Mouse (Mus musculus) CD4-positive, CD25-positive, alpha-beta regulatory T cell, adult 9 weeks (primary cell): ENCODE results near the gene Six5. TPM values are rescaled to one million over a fixed set of nuclear protein-coding genes. Genes with fewer than 3 reads are reported as not detected.

Experiments used
- polyA plus RNA-seq: library from polyadenylated mRNA; unstranded; fragments of 100-300 nt; shearing (Covaris generic); gene quantifications from one replicate; pipeline ENCODE4 v1.2.1, GENCODE M21; 2017

Gene Six5
- 0.15 TPM for polyA plus RNA-seq

DNA sequence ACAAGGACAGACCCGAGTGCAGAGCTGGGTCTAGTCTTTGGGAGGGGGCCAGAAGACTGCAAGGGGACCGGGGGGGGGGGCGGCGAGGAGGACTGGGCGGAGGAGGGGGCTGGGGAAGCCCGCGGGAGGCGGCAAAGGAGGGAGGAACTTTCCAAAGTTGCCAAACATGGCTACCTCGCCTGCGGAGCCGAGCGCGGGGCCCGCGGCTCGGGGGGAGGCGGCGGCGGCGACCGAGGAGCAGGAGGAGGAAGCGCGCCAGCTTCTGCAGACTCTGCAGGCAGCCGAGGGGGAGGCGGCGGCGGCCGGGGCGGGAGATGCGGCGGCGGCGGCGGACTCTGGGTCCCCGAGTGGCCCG lies at the start of gene Six5:
Six5 (plus strand) TSS at position 124 of the 355 bp plus-strand sequence.

DNA sequence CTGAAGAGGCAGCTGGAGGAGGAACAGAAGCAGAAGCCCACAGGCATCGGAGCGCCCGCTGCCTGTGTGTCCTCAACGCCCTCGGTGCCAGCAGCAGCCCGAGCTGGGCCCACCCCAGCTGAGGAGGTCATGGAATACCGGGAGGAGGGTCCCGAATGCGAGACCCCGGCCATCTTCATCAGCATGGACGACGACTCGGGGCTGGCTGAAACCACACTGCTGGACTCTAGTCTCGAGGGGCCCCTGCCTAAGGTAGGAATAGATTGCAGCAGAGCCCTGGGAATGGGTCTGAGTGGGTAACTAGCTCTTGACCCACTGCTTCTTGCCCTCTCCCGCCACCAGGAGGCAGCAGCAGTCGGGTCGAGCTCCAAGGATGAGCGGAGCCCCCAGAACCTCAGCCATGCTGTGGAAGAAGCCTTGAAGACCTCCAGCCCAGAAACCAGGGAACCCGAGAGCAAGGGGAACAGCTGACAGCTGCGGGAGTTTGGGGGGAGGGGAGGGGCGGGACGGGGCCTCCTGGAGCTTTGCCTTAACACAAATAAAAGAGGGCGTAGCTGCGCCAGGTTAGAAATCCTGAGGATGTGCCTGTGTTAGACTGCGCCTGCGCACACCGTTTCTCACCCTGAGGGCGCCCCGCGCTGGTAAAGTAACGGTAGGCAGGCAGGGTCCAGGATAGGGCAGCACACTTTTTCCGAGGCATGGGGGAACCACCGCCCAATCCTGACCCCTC lies 40.2 kb upstream of the Six5 start, which contains the start of gene Rsph6a:
Rsph6a (plus strand) TSS at position 644 of the 730 bp plus-strand sequence.

DNA sequence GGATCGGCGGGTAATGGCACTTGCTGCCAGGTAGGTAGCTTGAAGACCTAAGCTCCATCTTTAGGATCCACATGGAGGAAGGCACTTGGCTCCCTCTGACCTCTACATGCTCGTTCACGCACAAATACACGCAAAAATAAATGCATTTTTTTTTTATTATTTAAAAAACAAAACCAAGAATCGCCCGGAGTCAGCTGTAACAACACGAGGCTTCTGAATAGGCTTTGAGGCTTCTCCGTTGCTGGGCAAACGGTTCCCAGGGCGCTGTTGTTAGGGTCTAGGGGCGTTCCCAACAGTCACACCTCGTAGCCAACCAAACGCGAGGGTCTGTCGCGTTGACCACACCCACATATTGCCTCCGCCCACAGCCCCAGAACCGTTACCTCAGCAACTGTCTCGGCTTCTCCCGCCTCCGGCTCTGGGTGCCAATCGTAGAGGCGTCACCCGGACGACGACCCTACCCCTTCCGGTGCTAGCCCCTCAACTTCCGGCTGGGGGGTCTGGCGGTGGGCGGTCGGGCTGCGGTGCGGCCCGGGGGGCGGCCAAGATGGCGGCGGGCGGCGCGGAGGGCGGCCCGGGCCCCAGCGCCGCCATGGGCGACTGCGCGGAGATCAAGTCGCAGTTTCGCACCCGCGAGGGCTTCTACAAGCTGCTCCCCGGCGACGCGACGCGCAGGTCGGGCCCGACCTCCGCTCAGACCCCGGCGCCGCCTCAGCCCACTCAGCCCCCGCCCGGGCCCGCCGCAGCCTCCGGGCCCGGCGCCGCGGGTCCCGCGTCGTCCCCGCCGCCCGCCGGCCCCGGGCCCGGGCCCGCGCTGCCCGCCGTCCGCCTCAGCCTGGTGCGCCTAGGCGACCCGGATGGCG lies 18.4 kb upstream of the Six5 start, which contains the start of gene Dmwd:
Dmwd (plus strand) TSS at position 505 of the 863 bp plus-strand sequence.

DNA sequence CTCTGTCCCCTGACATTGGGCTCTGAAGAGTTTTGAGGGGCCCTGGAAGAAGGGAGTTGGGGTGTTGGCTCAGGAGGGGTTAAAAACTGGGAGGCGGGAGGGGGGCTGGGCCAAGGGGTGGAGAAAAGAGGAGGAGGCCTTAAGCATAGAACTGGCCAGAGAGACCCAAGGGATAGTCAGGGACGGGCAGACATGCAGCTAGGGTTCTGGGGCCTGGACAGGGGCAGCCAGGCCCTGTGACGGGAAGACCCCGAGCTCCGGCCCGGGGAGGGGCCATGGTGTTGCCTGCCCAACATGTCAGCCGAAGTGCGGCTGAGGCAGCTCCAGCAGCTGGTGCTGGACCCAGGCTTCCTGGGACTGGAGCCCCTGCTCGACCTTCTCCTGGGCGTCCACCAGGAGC lies 10.7 kb upstream of the Six5 start, which contains the start of gene Dmpk:
Dmpk (plus strand) TSS at position 149 of the 400 bp plus-strand sequence.

DNA sequence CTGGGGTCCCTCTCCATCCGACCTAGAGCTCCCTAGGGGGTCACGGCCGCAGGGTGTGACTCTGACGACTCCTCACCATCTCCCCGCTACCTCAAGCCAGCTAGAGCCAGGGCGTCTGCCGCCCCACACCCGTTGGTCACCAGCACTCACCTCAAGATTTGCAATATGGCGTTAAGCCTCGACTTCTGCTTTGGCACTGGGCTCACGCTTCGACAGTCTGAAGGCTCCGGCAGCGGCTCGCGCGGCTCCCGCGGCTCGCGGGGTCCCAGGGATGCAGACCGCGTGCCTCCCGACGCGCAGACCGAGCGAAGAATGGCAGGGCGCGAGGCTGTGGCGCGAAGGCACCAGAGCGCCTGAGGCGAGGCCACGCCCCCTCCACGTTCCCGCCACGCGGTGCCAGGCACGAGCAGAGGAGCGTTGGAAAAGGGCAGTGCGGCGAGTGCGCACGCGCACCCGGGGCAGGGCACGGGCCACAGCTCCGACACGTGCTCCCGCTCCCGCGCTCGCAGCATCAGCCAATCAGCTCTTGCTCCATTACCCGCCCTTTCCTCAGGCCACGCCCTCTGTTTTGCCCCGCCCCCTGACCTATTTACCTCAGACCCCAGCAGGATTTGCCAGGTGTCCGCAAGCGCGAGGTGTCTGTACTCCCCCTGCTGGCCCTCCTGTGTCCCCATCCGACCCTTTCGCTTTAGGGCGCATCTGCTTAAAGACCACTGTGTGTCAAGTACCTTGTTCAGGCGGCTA lies 23.8 kb downstream of the Six5 start, which contains the start of gene Gm4969:
Gm4969 (minus strand) TSS at position 341 of the 744 bp plus-strand sequence.

DNA sequence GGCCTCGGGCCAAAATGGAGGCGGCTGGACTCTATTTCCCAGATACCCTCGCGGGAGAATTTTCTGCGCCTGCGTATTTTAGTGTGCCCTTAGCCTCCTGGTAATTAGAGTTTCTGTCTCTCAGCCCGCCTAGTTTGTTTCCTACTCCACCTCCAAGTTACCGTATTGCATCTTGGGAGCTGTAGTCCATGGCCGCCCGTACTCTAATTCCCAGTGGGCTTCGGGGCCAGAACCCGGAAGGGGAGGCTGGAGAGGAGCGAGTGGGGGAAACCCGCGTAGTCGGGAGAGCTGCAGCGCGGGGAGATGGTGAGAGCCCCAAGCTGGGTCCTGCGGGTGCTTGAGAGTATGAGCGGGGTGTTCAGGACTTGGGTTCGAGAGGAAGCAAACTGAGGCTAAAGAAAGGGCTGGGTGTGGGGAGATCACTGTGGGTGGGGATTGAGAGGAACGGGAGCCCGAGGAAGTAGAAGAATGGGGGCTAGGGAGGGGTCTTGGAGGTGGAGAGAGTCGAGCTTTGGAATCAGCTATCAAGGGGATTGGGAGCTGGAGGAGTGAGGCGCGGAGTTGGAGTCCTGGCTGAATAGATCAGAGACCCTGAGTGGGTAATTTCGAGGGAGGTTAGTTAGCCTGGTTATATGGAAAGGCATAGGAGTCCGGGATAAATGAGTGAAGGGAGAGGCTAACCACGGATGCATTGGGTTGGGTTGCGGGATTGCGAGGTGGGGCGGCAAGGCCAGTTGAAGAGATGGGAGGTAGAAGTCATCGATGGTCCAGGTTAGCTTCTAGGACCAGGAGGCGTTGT lies 25.4 kb downstream of the Six5 start, which contains the start of gene Fbxo46:
Fbxo46 (plus strand) TSS at position 229 of the 799 bp plus-strand sequence.

Other genes starting within 250 kb of the Six5 start
- gene Pglyrp1, start 223.3 kb upstream of the Six5 start, polyA plus RNA-seq, result 189 TPM
- gene Ccdc61, start 184.2 kb upstream of the Six5 start, polyA plus RNA-seq, result 20.1 TPM
- gene Nova2, start 168.7 kb upstream of the Six5 start, polyA plus RNA-seq, result 0.06 TPM
- gene Nanos2, start 107.2 kb upstream of the Six5 start, polyA plus RNA-seq, result not detected
- gene Mypop, start 103.3 kb upstream of the Six5 start, polyA plus RNA-seq, result 3.5 TPM
- 3.1 TPM for gene Irf2bp1, start 90.5 kb upstream of the Six5 start, polyA plus RNA-seq
- gene Foxa3, start 71.1 kb upstream of the Six5 start, polyA plus RNA-seq, result not detected
- 19.0 TPM for gene Sympk, start 70.2 kb upstream of the Six5 start, polyA plus RNA-seq
- gene Rsph6a, start 39.9 kb upstream of the Six5 start, polyA plus RNA-seq, result not detected
- not detected for gene Dmwd, start 18.4 kb upstream of the Six5 start, polyA plus RNA-seq
- 0.42 TPM for gene Dmpk, start 10.7 kb upstream of the Six5 start, polyA plus RNA-seq
- not detected for gene Gm4969, start 23.8 kb downstream of the Six5 start, polyA plus RNA-seq
- gene Fbxo46, start 25.3 kb downstream of the Six5 start, polyA plus RNA-seq, result 28.3 TPM
- gene Qpctl, start 54.7 kb downstream of the Six5 start, polyA plus RNA-seq, result 17.4 TPM
- 54.7 TPM for gene Snrpd2, start 55.1 kb downstream of the Six5 start, polyA plus RNA-seq
- gene Gipr, start 71.5 kb downstream of the Six5 start, polyA plus RNA-seq, result not detected
- gene Eml2, start 81.8 kb downstream of the Six5 start, polyA plus RNA-seq, result 33.3 TPM
- 0.31 TPM for gene Gpr4, start 117.9 kb downstream of the Six5 start, polyA plus RNA-seq
- gene Opa3, start 133.7 kb downstream of the Six5 start, polyA plus RNA-seq, result 25.6 TPM
- gene Vasp, start 177.2 kb downstream of the Six5 start, polyA plus RNA-seq, result 301 TPM
- 1.3 TPM for gene Ppm1n, start 185.5 kb downstream of the Six5 start, polyA plus RNA-seq
- not detected for gene Rtn2, start 188.0 kb downstream of the Six5 start, polyA plus RNA-seq
- 0.94 TPM for gene Fosb, start 215.5 kb downstream of the Six5 start, polyA plus RNA-seq